Mouse (Mus musculus) kidney, adult 2 months (tissue): ENCODE results near the gene Panx1. TPM values are rescaled to one million over a fixed set of nuclear protein-coding genes. Genes with fewer than 3 reads are reported as not detected.
A peak's percentile ranks its signal among the peaks of the same experiment; 100 is the strongest.

Experiments used
- DNase-seq: peaks from one replicate; pipeline ENCODE4 v3.0.0; 2021
- H3K27ac ChIP-seq: fragments of 200-500 bp; 2 replicates; pipeline ENCODE4 v1.5.1; 2012; ENCODE audit warnings: low read depth, low read length, control low read depth, inconsistent platforms; ENCODE audit not compliant: insufficient read depth
- H3K27me3 ChIP-seq: fragments of 200-500 bp; replicated peaks from 2 replicates; pipeline ENCODE4 v1.6.1; 2012; ENCODE audit warnings: mild to moderate bottlenecking, moderate library complexity, low read length, inconsistent platforms; ENCODE audit not compliant: control insufficient read depth, insufficient read depth
- H3K36me3 ChIP-seq: fragments of 200-500 bp; 2 replicates; pipeline ENCODE4 v1.6.1; 2012; ENCODE audit warnings: mild to moderate bottlenecking, moderate library complexity, low read length, inconsistent platforms; ENCODE audit not compliant: control insufficient read depth, insufficient read depth
- H3K4me1 ChIP-seq: fragments of 200-500 bp; 2 replicates; pipeline ENCODE4 v1.6.1; 2011; ENCODE audit warnings: low read length; ENCODE audit not compliant: control insufficient read depth, insufficient read depth
- H3K4me3 ChIP-seq: fragments of 200-500 bp; 2 replicates; pipeline ENCODE4 v1.5.1; 2011; ENCODE audit warnings: mild to moderate bottlenecking, low read depth, low read length, control low read depth; ENCODE audit not compliant: insufficient read depth
- CTCF ChIP-seq: fragments of 200-500 bp; conservative IDR thresholded peaks from 2 replicates; pipeline ENCODE4 v1.5.1; 2011; ENCODE audit warnings: low read depth, mild to moderate bottlenecking, control low read depth, low read length, moderate library complexity, mixed read lengths; ENCODE audit not compliant: insufficient read depth, insufficient read length
- POLR2A ChIP-seq: fragments of 200-500 bp; IDR thresholded peaks from one replicate; pipeline ENCODE4 v1.6.1; 2011; ENCODE audit warnings: low read depth, low read length, control low read depth
- WGBS: fragments of 180-500 bp; shearing (Covaris S2); methylation state at CpG from one replicate; pipeline ENCODE4 v1.1.7; 2018; 5-methylcytosine and 5-hydroxymethylcytosine counted together
- polyA plus RNA-seq: library from polyadenylated mRNA; depleted of rRNA; stranded (reverse); fragments of >200 nt; gene quantifications from 2 replicates; pipeline ENCODE4 v1.2.3, GENCODE M21; 2012; rRNA removed

Gene Panx1
- polyA plus RNA-seq, result 4.4 and 7.3 TPM in 2 replicates

GRCm38 (mm10) chr9:15045084-15045669 lies at the start of gene Panx1:
Gene Panx1, minus strand, starts transcription at chr9:15045478.
- TF ChIP-seq CTCF (no peak), POLR2A (no peak)
- H3K27ac ChIP-seq, result no peak within 1 kb of the TSS
- peak; percentile 46 for DNase-seq
- no peaks in the 10 kb centered on the region for H3K4me1 ChIP-seq
- H3K27me3 ChIP-seq, result no peaks in the 10 kb centered on the region
- WGBS, result under 1% methylated on average over 68 of the region's 68 CpGs
- H3K4me3 ChIP-seq, result peak within 1 kb of the TSS; percentile 76
- no peaks in the 10 kb centered on the region for H3K36me3 ChIP-seq

- Histone ChIP-seq H3K27ac (no peak overlapping the region), H3K4me3 (no peak overlapping the region), H3K36me3 (no peaks in the 10 kb centered on the region), H3K4me1 (no peaks in the 10 kb centered on the region), H3K27me3 (no peaks in the 10 kb centered on the region)
- DNase-seq, result peak; percentile 6
- TF ChIP-seq POLR2A, result no peak
- TF ChIP-seq CTCF, result no peak
- 67% methylated on average over 6 of the region's 6 CpGs for WGBS
Measured at GRCm38 (mm10) chr9:15068686-15069295, 23.5 kb upstream of the Panx1 start.

GRCm38 (mm10) chr9:15067995-15068685 lies 22.9 kb upstream of the Panx1 start:
- no peak overlapping the region for H3K27ac ChIP-seq
- DNase-seq, result no peak
- 84% methylated on average over 7 of the region's 7 CpGs for WGBS
- no peak overlapping the region for H3K4me3 ChIP-seq
- H3K4me1 ChIP-seq, result no peaks in the 10 kb centered on the region
- TF ChIP-seq CTCF, result no peak
- no peaks in the 10 kb centered on the region for H3K36me3 ChIP-seq
- H3K27me3 ChIP-seq, result no peaks in the 10 kb centered on the region

- Histone ChIP-seq H3K27me3 (no peaks in the 10 kb centered on the region), H3K4me3 (no peak overlapping the region), H3K4me1 (no peaks in the 10 kb centered on the region), H3K36me3 (no peaks in the 10 kb centered on the region), H3K27ac (no peak overlapping the region)
- 7% methylated on average over 1 of the region's 1 CpGs for whole genome bisulfite sequencing
- DNase-seq, result no peak
- no peak for TF ChIP-seq POLR2A
- TF ChIP-seq CTCF, result no peak
Measured at GRCm38 (mm10) chr9:15064176-15064575, 18.9 kb upstream of the Panx1 start.

- no peaks in the 10 kb centered on the region for H3K4me1 ChIP-seq
- WGBS, result 90% methylated on average over 5 of the region's 5 CpGs
Measured at GRCm38 (mm10) chr9:15060847-15061246, 15.6 kb upstream of the Panx1 start.

GRCm38 (mm10) chr9:15060026-15060425 lies 14.7 kb upstream of the Panx1 start:
- WGBS, result 83% methylated on average over 6 of the region's 6 CpGs
- no peak for TF ChIP-seq POLR2A
- no peak for TF ChIP-seq CTCF
- no peaks in the 10 kb centered on the region for H3K4me1 ChIP-seq
- no peak for DNase-seq
- H3K4me3 ChIP-seq, result no peak overlapping the region
- no peaks in the 10 kb centered on the region for H3K36me3 ChIP-seq
- H3K27ac ChIP-seq, result no peak overlapping the region
- H3K27me3 ChIP-seq, result no peaks in the 10 kb centered on the region

More at GRCm38 (mm10) chr9:15060847-15061246, 15.6 kb upstream of the Panx1 start:
- Histone ChIP-seq H3K27me3 (no peaks in the 10 kb centered on the region), H3K27ac (no peak overlapping the region), H3K4me3 (no peak overlapping the region), H3K36me3 (no peaks in the 10 kb centered on the region)
- no peak for TF ChIP-seq CTCF
- TF ChIP-seq POLR2A, result no peak
- DNase-seq, result no peak

GRCm38 (mm10) chr9:15045740-15046139 lies 462 bp upstream of the Panx1 start:
- Histone ChIP-seq H3K27ac (no peak overlapping the region), H3K4me1 (no peaks in the 10 kb centered on the region), H3K36me3 (no peaks in the 10 kb centered on the region), H3K4me3 (peak overlapping the region; percentile 76), H3K27me3 (no peaks in the 10 kb centered on the region)
- 43% methylated on average over 10 of the region's 10 CpGs for WGBS
- DNase-seq, result no peak
- TF ChIP-seq CTCF, result no peak
